Mouse (Mus musculus) ES-E14 (cell line): Measurements from ENCODE around the gene Cnga3.

Experiments
- CHD2 ChIP-seq: IDR thresholded peaks from 2 replicates; pipeline ENCODE4 v1.6.1; 2014; ENCODE audit warnings: mild to moderate bottlenecking, low read depth, low read length, inconsistent platforms
- HCFC1 ChIP-seq: IDR thresholded peaks from 2 replicates; pipeline ENCODE4 v1.6.1; 2012; ENCODE audit warnings: low read length, inconsistent platforms, borderline replicate concordance; ENCODE audit not compliant: insufficient read depth
- MAFK ChIP-seq: IDR thresholded peaks from 2 replicates; pipeline ENCODE4 v1.6.1; 2014; ENCODE audit warnings: mild to moderate bottlenecking, low read depth, low read length, inconsistent platforms; ENCODE audit not compliant: insufficient read depth

- TF ChIP-seq MAFK (no peak), HCFC1 (no peak), CHD2 (no peak)
These were observed 4.2 kb downstream of the Cnga3 start for GRCm38 (mm10) chr1:37218386-37218785.
